ENCODE assay signal across 12 mouse cellular contexts in genomic region chr10:68208670-68209065, GRCm38 (mm10).
DNase-seq lines count a peak whose midpoint lies in the region; ATAC-seq lines count a peak whose summit lies in the region.
"Had no signal": no experiment of that assay in that cellular context is flagged by ENCODE, and none has a peak within 500 bp of the region (broad histone marks: within the 10 kb centered on the region; RNA-seq: fewer than 3 reads in every experiment).

No protein-coding gene starts in this region.

- no peak overlapping the region for H3K4me2 ChIP-seq in embryonic facial prominence, embryonic 11.5 days (ENCODE audit: low read depth, low read length)
- 0 out of 2 replicates have a peak overlapping the region, but pooled peaks have one; percentile 23 for H3K4me2 ChIP-seq in lung, embryonic 15.5 days
- peak overlapping the region; percentile 41; the same call in 1 of the 2 replicates for H3K4me2 ChIP-seq in forebrain, embryonic 14.5 days (ENCODE audit: low read length)
- peak overlapping the region; percentile 54 for H3K4me2 ChIP-seq in limb, embryonic 13.5 days (replicated peaks)
- H3K4me2 ChIP-seq: liver, embryonic 11.5 days had no signal

- H3K9me3 ChIP-seq in embryonic facial prominence, embryonic 11.5 days (replicated peaks; ENCODE audit: control insufficient read depth, low read length) = no peaks in the 10 kb centered on the region
- H3K9me3 ChIP-seq in embryonic facial prominence, embryonic 10.5 days = no peaks in the 10 kb centered on the region
- no peaks in the 10 kb centered on the region for H3K9me3 ChIP-seq in lung, embryonic 15.5 days
- H3K9me3 ChIP-seq in forebrain, embryonic 14.5 days (replicated peaks; ENCODE audit: control insufficient read depth, low read length) = no peaks in the 10 kb centered on the region
- no peaks in the 10 kb centered on the region for H3K9me3 ChIP-seq in limb, embryonic 13.5 days

- no peak for ATAC-seq in embryonic facial prominence, embryonic 11.5 days (replicated peaks; ENCODE audit: insufficient number of reproducible peaks, low FRiP score, low TSS enrichment, low read depth)
- ATAC-seq in lung, embryonic 15.5 days (ENCODE audit: borderline replicate concordance, extremely low read depth, low FRiP score, low TSS enrichment) = no peak
- ATAC-seq in forebrain, embryonic 14.5 days = no peak
- ATAC-seq in limb, embryonic 13.5 days (ENCODE audit: low FRiP score, low read depth) = no peak

- H3K9ac ChIP-seq in embryonic facial prominence, embryonic 11.5 days (replicated peaks; ENCODE audit: low read length) = no peak overlapping the region
- H3K9ac ChIP-seq in lung, embryonic 15.5 days = no peak overlapping the region
- no peak overlapping the region for H3K9ac ChIP-seq in forebrain, embryonic 14.5 days (ENCODE audit: low read length)
- no peak overlapping the region for H3K9ac ChIP-seq in limb, embryonic 13.5 days

- DNase-seq in embryonic facial prominence, embryonic 11.5 days (ENCODE audit: low spot score) = peak; percentile 36
- no peak for DNase-seq in embryonic facial prominence, embryonic 10.5 days (ENCODE audit: low spot score)
- no peak for DNase-seq in lung, adult 18-20 months
- DNase-seq in forebrain, embryonic 14.5 days (ENCODE audit: low spot score) = no peak
- DNase-seq in yolk sac, embryonic 10.5 days (ENCODE audit: low spot score) = no peak
- DNase-seq in gastrocnemius, adult 8-10 months (ENCODE audit: low spot score in 2 of 2) = no peak
- DNase-seq: B cell, adult 2 months had no signal

- H3K27me3 ChIP-seq in embryonic facial prominence, embryonic 11.5 days (ENCODE audit: control insufficient read depth, insufficient read depth, low read length) = no peaks in the 10 kb centered on the region
- H3K27me3 ChIP-seq in embryonic facial prominence, embryonic 10.5 days (replicated peaks; ENCODE audit: low read depth, poor library complexity, severe bottlenecking) = no peaks in the 10 kb centered on the region
- no peaks in the 10 kb centered on the region for H3K27me3 ChIP-seq in lung, embryonic 15.5 days
- H3K27me3 ChIP-seq in forebrain, embryonic 14.5 days (replicated peaks; ENCODE audit: control insufficient read depth, insufficient read depth, low read length) = no peaks in the 10 kb centered on the region
- no peaks in the 10 kb centered on the region for H3K27me3 ChIP-seq in limb, embryonic 13.5 days

- 48% methylated on average over 5 of the region's 5 CpGs for WGBS in embryonic facial prominence, embryonic 11.5 days
- WGBS in embryonic facial prominence, embryonic 10.5 days = 57% methylated on average over 5 of the region's 5 CpGs
- WGBS in lung, embryonic 15.5 days = 40% methylated on average over 5 of the region's 5 CpGs
- 55% methylated on average over 5 of the region's 5 CpGs for WGBS in forebrain, embryonic 14.5 days
- 27% methylated on average over 5 of the region's 5 CpGs for WGBS in limb, embryonic 13.5 days

- no peaks in the 10 kb centered on the region for H3K4me1 ChIP-seq in embryonic facial prominence, embryonic 11.5 days (ENCODE audit: control insufficient read depth, insufficient read depth, low read length)
- peaks cover 31% of the 10 kb centered on the region for H3K4me1 ChIP-seq in embryonic facial prominence, embryonic 10.5 days
- H3K4me1 ChIP-seq in lung, embryonic 15.5 days = peaks cover 31% of the 10 kb centered on the region
- H3K4me1 ChIP-seq in forebrain, embryonic 14.5 days (ENCODE audit: control insufficient read depth, insufficient read depth, low read length) = peaks cover 15% of the 10 kb centered on the region
- peaks cover 43% of the 10 kb centered on the region for H3K4me1 ChIP-seq in limb, embryonic 13.5 days

- H3K4me3 ChIP-seq in embryonic facial prominence, embryonic 11.5 days (ENCODE audit: low read depth, low read length) = no peak overlapping the region
- no peak overlapping the region for H3K4me3 ChIP-seq in embryonic facial prominence, embryonic 10.5 days
- no peak overlapping the region for H3K4me3 ChIP-seq in lung, embryonic 15.5 days
- H3K4me3 ChIP-seq in forebrain, embryonic 14.5 days (ENCODE audit: low read depth, low read length) = no peak overlapping the region
- no peak overlapping the region for H3K4me3 ChIP-seq in limb, embryonic 13.5 days
- H3K4me3 ChIP-seq: erythroblast, embryonic 14.5 days had no signal

- no peaks in the 10 kb centered on the region for H3K36me3 ChIP-seq in embryonic facial prominence, embryonic 11.5 days (replicated peaks; ENCODE audit: control insufficient read depth, insufficient read depth, low read depth, low read length)
- H3K36me3 ChIP-seq in embryonic facial prominence, embryonic 10.5 days (replicated peaks) = no peaks in the 10 kb centered on the region; the same call in 1 of the 2 replicates
- 0 out of 2 replicates have a peak, but pooled peaks cover 3% of the 10 kb centered on the region for H3K36me3 ChIP-seq in lung, embryonic 15.5 days
- no peaks in the 10 kb centered on the region for H3K36me3 ChIP-seq in forebrain, embryonic 14.5 days (ENCODE audit: control insufficient read depth, insufficient read depth, low read length)
- H3K36me3 ChIP-seq in limb, embryonic 13.5 days = peaks cover 11% of the 10 kb centered on the region; the same call in 1 of the 2 replicates

- no peak overlapping the region for H3K27ac ChIP-seq in embryonic facial prominence, embryonic 11.5 days (replicated peaks; ENCODE audit: low read depth, low read length)
- H3K27ac ChIP-seq in embryonic facial prominence, embryonic 10.5 days (replicated peaks) = no peak overlapping the region
- H3K27ac ChIP-seq in lung, embryonic 15.5 days = 0 out of 2 replicates have a peak overlapping the region, but pooled peaks have one; percentile 14
- H3K27ac ChIP-seq in forebrain, embryonic 14.5 days (ENCODE audit: low read depth, low read length) = no peak overlapping the region
- no peak overlapping the region for H3K27ac ChIP-seq in limb, embryonic 13.5 days
- H3K27ac ChIP-seq: heart, adult 2 months had no signal
